Mouse (Mus musculus): ENCODE measurements around the gene Jmjd1c.

Jmjd1c gene

GRCm38 (mm10) chr10:67072600-67072999, 23.3 kb upstream of the Jmjd1c start:
- no peak for DNase-seq

- DNase-seq, result no peak
These were observed 22.3 kb upstream of the Jmjd1c start for GRCm38 (mm10) chr10:67073577-67073976.

DNA sequence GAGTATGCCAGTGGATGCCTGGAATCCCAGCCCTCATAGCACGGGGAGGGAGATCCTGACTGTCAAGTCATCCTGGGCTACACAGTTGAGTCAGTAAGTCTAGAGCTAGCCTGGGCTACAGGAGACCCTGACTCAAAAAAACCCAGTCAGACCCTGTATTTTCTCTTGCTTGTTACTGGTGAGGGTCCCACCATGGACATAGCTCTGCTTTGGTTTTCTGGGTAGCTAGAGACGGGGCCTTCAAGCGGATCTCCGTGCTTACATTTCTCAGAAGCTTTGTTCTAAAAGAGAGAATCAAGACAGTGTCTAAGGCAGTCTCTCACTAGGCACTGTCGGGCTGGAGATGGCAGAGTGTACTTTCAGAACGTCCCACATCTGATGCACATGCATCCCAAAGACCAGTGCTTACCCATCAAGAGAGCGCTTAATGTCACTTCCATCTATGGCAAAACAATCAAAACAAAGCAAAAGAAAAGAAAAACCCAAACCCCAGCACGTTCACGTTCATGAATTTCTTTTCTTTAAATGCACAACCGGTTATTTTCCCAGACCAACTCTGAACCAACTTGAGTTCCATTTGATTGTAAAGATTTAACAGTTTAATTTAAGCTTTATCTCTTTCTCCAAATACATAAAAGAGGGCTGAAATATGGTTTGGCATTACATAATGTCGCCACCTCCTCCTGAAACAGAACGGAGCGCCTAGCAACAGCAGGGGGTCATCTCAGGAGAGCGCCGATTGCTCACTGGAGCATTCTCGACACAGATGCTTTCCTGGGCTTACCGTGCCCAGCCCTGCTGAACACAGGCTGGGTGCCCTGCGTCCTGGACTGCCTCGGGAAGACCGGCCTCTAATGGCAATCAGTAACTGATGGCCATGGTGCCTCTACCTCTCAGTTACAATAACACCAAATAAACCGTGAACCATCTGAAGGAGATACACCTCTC, 19.7 kb upstream of the Jmjd1c start:
- DNase-seq, result peak; percentile 87

GRCm38 (mm10) chr10:67079030-67079429, 16.9 kb upstream of the Jmjd1c start:
- DNase-seq, result no peak

DNA sequence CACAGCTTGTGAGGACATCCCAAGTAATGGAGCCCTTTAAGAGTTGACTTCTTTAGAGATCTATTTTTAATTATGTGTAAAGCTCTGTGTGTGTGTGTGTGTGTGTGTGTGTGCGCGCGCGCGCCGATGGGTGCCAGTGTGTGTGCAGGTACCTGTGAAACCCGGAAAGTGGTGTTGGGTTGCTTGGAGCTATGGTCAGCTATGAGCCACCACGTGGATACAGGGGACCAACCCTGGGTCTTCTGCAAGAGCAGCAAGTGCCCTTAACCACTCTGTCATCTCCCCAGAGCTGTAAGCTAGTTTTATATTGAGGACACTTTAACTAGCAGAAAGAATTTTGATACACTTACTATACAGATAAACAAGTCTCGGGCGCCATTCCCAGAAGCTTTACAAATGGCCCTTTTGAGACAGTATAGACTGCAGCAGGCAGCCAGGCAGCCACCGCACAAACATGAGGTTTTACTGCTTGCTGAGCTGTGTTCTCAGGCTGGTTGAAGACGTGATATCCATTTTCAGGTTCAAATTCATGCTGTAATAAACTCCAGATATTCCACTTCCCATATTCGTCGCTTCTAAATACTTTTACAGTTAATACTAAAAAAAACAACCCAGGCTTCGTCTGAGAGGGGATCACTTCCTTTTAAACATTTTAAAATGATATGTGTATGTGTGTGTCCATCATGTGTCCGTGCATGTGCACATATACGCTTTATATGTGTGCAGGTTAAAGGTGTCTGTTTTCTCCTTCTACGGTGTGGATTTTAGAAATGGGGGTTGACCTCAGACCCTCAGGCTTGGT, 14.5 kb upstream of the Jmjd1c start:
- DNase-seq, result no peak

- no peak for DNase-seq
These were observed 13.4 kb upstream of the Jmjd1c start for GRCm38 (mm10) chr10:67082531-67082930.

DNA sequence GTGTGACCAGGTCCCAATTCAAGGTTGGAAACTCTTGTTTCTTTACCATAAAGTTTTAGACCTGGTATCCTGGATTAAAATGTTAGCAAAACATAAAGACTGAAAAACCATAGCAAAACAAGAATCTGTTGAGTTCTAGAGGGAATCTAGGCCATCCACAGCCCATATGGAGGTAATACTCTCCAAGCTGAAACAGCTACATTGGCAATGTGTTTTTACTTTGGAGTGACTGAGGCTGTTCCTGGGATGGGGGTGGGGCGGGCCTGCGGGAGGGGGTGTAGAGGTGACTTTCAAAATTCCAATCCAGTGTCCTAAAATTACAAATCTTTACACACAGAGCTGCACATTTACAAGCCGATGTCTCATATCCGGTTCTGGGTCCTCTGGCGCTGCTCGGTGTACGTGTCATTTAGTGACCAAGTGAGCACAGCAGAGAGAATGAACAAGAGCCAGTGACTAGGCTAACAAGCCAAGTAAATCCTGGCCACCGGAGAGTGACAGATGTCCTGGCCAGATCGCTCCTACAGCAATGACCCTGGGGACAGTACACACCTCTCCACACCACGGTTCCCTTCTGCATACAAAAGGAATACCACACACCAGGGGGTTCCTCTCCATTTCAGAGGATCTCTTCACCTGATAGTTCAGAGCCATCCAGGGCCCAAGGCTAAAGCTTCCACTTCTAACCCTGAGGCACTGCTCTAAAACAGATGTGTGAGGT, 12.3 kb upstream of the Jmjd1c start:
- DNase-seq, result peak; percentile 87

- peak; percentile 79 for DNase-seq
These were observed 10.8 kb upstream of the Jmjd1c start for GRCm38 (mm10) chr10:67085124-67085523.

GRCm38 (mm10) chr10:67085916-67086315, 10.0 kb upstream of the Jmjd1c start:
- DNase-seq, result no peak

DNA sequence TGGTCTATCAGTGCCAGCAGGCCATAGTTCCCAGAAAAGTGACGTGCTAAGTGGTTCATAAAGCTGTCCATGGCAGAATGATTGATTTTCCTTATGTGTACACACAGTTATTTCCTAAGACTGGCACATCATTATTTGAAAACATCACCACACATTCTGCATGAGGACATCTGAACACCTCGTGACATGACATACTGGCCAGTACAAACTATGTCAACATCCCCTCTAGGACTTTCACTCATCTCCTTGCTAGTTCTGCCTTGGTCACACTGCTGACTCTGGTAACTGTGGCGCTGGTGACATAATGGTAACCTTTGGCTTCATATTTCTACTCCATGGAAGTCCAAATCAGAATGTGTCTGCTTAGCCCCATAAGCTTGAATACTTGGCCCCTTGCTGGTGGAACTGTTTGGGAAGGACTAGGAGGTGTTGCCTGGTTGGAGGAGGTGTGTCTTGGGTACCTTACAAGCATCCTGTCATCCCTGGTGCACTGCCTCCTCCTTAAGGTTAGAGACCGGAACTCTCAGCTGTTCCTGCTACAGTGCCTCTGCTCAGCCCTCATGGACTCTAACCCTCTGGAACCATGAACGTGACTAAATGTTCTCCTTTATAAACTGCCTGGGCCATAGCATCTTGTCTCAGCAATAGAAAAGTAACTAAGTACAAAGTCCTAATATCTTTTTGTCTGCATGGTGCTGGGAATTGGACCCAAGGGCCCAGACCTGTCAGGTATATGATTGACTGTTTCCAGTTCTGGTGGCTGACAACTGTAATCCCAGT, 8.3 kb upstream of the Jmjd1c start:
- DNase-seq, result no peak

DNA sequence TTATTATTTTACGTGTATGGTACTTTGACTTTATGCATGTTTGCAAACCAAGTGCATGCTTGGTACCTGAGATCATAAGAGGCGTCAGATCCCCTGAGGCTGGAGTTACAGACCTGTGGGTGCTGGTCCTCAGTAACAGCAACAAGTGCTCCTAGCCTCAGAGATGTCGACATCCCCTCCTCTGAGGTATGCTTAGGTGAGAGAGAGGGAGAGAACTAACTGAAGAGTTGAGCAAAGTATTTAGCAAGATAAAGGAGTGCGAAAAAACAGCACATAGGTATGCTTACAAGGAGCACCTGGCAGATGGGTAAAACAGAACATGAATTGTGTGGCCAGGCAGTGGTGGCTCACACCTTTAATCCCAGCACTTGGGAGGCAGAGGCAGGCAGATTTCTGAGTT, 5.3 kb upstream of the Jmjd1c start:
- DNase-seq, result no peak

DNA sequence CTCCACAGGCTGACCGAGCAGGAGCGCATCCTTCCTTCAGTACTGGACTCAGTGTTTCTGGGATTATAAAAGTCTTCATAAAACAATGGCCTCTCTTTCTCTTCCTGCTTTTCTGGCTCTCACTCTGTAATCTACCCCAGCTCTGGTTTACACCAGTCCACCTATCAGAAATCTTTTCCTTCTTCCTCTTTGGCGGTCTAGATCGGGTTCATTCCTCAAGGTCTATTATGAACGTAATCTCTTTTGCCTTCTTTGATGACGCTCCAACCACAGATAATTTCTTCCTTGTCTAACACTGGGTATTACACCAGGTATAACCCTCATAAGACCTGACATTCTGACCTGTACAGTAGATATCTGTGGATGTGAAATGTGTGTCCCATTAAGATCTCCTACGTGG, 1.0 kb upstream of the Jmjd1c start:
- no peak for DNase-seq

GRCm38 (mm10) chr10:67096621-67097436, 904 bp downstream of the Jmjd1c start, which contains the start of gene Reep3:
Reep3 (minus strand) TSS chr10:67096945.
- peak; percentile 75 for DNase-seq

DNA sequence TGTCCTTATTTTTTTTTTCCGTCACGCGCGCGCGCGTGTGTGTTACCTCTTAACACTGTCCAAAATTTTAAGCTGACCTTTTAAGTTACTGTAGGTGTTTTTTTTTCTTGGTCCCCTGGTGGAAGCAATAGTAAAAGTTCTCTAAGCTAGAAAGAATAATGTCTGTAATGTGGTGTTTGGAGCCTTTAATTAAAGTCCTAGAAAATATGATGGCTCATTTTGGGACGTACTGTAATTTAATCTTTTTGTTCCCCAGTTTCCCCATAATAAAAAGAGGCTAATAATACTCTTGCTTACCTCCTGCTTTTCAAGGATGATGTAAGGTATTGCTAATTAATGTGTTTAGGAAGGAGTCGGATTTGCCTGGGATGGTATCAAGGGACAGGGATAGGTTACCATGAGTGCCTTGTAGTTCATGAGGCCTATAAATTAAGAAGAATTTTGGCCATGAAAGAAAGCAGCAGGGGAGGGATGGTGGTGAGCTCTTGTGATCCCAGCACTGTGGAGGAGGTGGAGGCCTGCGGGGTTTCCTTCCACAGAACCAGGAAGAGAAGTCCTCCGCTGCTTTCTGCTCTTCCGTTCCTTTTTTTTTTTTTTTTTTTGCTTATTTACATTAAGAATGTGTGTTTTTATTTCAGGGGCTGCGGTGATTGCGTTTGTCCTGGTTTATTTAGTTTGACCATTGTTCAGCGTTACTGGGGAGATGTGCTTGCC, 1.7 kb downstream of the Jmjd1c start:
- DNase-seq, result no peak

DNA sequence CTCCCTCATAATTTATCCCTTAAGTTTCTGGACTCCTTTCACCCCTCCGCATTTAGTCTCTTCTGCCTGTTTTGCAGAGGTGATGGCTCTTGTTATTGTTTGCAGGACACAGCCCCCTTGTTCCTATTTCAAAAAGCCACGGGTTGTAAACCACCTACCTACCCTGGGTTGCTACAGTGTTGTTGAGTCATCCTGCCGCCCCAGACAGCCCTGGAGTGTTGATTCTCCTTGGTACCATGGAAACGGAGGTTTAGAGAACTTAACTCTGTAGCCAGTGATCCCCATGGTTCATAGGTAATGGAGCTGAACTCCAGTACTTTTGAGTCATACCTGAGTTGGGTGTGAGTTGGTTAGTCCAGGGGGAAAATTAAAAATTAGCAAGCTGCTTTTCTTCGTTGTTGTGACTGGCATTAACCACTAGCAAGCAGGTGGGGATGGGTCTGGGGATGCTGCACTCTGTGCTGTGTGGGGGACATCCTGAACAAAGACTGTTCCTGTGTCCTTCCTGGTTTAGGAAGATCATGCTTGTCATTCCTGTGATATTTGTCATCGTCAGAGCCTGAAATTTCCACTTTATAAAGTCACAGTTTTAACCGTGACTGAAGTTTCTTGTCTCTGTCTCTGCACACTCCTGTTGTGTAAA, 2.6 kb downstream of the Jmjd1c start:
- no peak for DNase-seq

- DNase-seq, result no peak
These were observed 3.4 kb downstream of the Jmjd1c start for GRCm38 (mm10) chr10:67099183-67099929.

DNA sequence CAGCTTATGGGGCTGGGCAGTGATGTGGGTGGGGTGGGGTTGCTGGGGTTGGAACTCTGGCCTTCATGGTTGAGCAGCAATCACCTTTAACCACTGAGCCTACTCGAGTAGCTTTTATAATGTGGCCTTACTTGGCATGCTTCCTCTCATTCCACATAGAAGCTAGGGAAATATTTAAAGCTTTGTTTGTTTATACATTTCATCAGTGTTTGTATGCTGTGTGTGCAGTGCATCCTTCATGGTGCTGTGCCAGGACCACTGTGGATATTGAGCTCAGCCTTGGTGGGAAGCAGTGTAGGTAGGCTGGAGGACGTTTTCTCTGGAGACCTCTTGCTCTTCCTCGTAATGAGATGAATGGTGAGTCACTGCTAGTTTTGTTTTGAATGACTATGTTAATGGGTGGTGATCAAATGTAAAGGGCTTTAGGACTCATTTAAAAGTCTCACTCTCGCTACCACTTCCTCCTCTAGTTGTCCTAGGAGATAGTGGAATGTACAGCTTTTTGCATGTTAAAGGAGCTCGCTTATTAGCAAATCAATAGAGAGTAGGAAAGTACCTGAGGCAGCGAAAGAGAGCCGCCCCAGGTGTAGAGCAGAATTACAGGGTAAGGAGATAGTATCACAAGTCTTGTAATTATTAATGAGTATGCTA, 4.2 kb downstream of the Jmjd1c start:
- DNase-seq, result no peak

GRCm38 (mm10) chr10:67100831-67101251, 4.9 kb downstream of the Jmjd1c start:
- no peak for DNase-seq

DNA sequence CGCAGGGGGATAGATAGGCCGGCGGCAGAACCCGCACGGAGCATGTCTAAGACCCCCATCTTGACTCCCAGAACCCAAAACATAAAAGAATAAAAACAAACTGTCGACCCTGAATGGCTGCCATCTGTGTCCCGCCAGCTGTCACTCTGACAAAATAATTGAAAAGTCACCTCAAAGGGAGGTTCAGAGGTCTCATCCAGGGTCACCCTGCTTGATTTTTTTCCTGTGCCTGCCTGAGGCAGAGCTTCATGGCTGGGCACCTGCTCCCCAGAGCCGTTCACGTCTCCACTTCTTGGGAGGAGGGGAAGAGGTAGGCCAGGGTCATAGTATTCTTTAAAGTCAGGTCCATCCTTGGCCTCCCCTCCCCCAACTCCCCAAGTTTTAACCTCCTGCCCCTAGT, 8.6 kb downstream of the Jmjd1c start:
- DNase-seq, result no peak

Measured in cerebellum, adult 8-10 months (tissue).